Mouse (Mus musculus) hindbrain, embryonic 10.5 days (tissue): ENCODE measurements around the gene Pitpnb. TPM values are rescaled to one million over a fixed set of nuclear protein-coding genes. Genes with fewer than 3 reads are reported as not detected.

ENCODE experiments used
- DNase-seq: peaks from one replicate; pipeline ENCODE4 v3.0.0-alpha.2; 2017; ENCODE audit warnings: low spot score
- H3K27ac ChIP-seq: fragments of 300-500 bp; sonication (generic); 2 replicates; pipeline ENCODE4 v1.5.1; 2016; ENCODE audit warnings: mild to moderate bottlenecking, moderate library complexity
- H3K27me3 ChIP-seq: fragments of 300-500 bp; sonication (generic); 2 replicates; pipeline ENCODE4 v1.6.1; 2016; ENCODE audit warnings: mild to moderate bottlenecking; ENCODE audit not compliant: poor library complexity, insufficient read depth, severe bottlenecking
- H3K36me3 ChIP-seq: fragments of 300-500 bp; sonication (generic); 2 replicates; pipeline ENCODE4 v1.6.1; 2016; ENCODE audit warnings: mild to moderate bottlenecking, moderate library complexity
- H3K4me1 ChIP-seq: fragments of 300-500 bp; sonication (generic); replicated peaks from 2 replicates; pipeline ENCODE4 v1.6.1; 2016; ENCODE audit warnings: mild to moderate bottlenecking
- H3K4me3 ChIP-seq: fragments of 300-500 bp; sonication (generic); 2 replicates; pipeline ENCODE4 v1.5.1; 2016; ENCODE audit warnings: mild to moderate bottlenecking, moderate library complexity
- H3K9me3 ChIP-seq: fragments of 300-500 bp; sonication (generic); 2 replicates; pipeline ENCODE4 v1.6.1; 2016; ENCODE audit warnings: mild to moderate bottlenecking, moderate library complexity
- WGBS: fragments of 180-500 bp; shearing (Covaris S2); methylation state at CpG from one replicate; pipeline ENCODE4 v1.1.7; 2016; 5-methylcytosine and 5-hydroxymethylcytosine counted together
- polyA plus RNA-seq: library from polyadenylated mRNA; unstranded; fragments of >200 nt; fragmentation: Nextera tagmentation; extraction: Ambion mirVana; gene quantifications from 2 replicates; pipeline ENCODE4 v1.2.1, GENCODE M21; 2016

The Pitpnb gene
- polyA plus RNA-seq, 1 experiment from 2014 or later = 110 TPM

- Histone ChIP-seq H3K4me1 (no peaks in the 10 kb centered on the region), H3K36me3 (peaks cover 89% of the 10 kb centered on the region), H3K27ac (no peak overlapping the region), H3K27me3 (no peaks in the 10 kb centered on the region), H3K4me3 (no peak overlapping the region), H3K9me3 (no peaks in the 10 kb centered on the region)
- 92% methylated on average over 5 of the region's 5 CpGs for WGBS
- no peak for DNase-seq
These were observed 30.0 kb downstream of the Pitpnb start for GRCm38 (mm10) chr5:111360546-111360945.

- Histone ChIP-seq H3K27ac (no peak overlapping the region), H3K36me3 (peaks cover 89% of the 10 kb centered on the region), H3K4me3 (no peak overlapping the region), H3K27me3 (no peaks in the 10 kb centered on the region), H3K4me1 (peaks cover 3% of the 10 kb centered on the region; the same call in 1 of the 2 replicates), H3K9me3 (no peaks in the 10 kb centered on the region)
- DNase-seq = no peak
- 92% methylated on average over 8 of the region's 8 CpGs for WGBS
These were observed 30.5 kb downstream of the Pitpnb start for GRCm38 (mm10) chr5:111361058-111361457.

- H3K27ac ChIP-seq = no peak overlapping the region
- peaks cover 87% of the 10 kb centered on the region for H3K36me3 ChIP-seq
These were observed 31.3 kb downstream of the Pitpnb start for GRCm38 (mm10) chr5:111361846-111362245.

GRCm38 (mm10) chr5:111363446-111364062, 33.0 kb downstream of the Pitpnb start:
- no peak overlapping the region for H3K4me3 ChIP-seq
- WGBS = 79% methylated on average over 6 of the region's 6 CpGs
- peaks cover 82% of the 10 kb centered on the region for H3K36me3 ChIP-seq
- peaks cover 21% of the 10 kb centered on the region for H3K4me1 ChIP-seq
- H3K9me3 ChIP-seq = no peaks in the 10 kb centered on the region
- H3K27ac ChIP-seq = no peak overlapping the region
- no peak for DNase-seq
- H3K27me3 ChIP-seq = no peaks in the 10 kb centered on the region

More at GRCm38 (mm10) chr5:111361846-111362245, 31.3 kb downstream of the Pitpnb start:
- WGBS = 84% methylated on average over 7 of the region's 7 CpGs
- H3K4me1 ChIP-seq = peaks cover 11% of the 10 kb centered on the region; the same call in 1 of the 2 replicates
- no peak for DNase-seq
- no peak overlapping the region for H3K4me3 ChIP-seq
- no peaks in the 10 kb centered on the region for H3K27me3 ChIP-seq
- H3K9me3 ChIP-seq = no peaks in the 10 kb centered on the region

GRCm38 (mm10) chr5:111364533-111364932, 34.0 kb downstream of the Pitpnb start:
- WGBS = 45% methylated on average over 3 of the region's 3 CpGs

GRCm38 (mm10) chr5:111366140-111366539, 35.6 kb downstream of the Pitpnb start:
- Histone ChIP-seq H3K36me3 (peaks cover 82% of the 10 kb centered on the region), H3K27me3 (no peaks in the 10 kb centered on the region), H3K9me3 (no peaks in the 10 kb centered on the region), H3K27ac (no peak overlapping the region), H3K4me3 (no peak overlapping the region), H3K4me1 (peaks cover 21% of the 10 kb centered on the region)
- WGBS = 93% methylated on average over 5 of the region's 5 CpGs
- no peak for DNase-seq

More at GRCm38 (mm10) chr5:111364533-111364932, 34.0 kb downstream of the Pitpnb start:
- Histone ChIP-seq H3K4me3 (no peak overlapping the region), H3K36me3 (peaks cover 82% of the 10 kb centered on the region), H3K27ac (no peak overlapping the region), H3K4me1 (peaks cover 21% of the 10 kb centered on the region), H3K27me3 (no peaks in the 10 kb centered on the region), H3K9me3 (no peaks in the 10 kb centered on the region)
- no peak for DNase-seq

- H3K36me3 ChIP-seq = peaks cover 83% of the 10 kb centered on the region
- no peak for DNase-seq
- 83% methylated on average over 11 of the region's 11 CpGs for WGBS
These were observed 37.5 kb downstream of the Pitpnb start for GRCm38 (mm10) chr5:111367937-111368517.

GRCm38 (mm10) chr5:111368576-111368975, 38.0 kb downstream of the Pitpnb start:
- DNase-seq = peak; percentile 30
- 81% methylated on average over 5 of the region's 5 CpGs for WGBS
- Histone ChIP-seq H3K4me3 (no peak overlapping the region), H3K36me3 (peaks cover 83% of the 10 kb centered on the region), H3K9me3 (no peaks in the 10 kb centered on the region), H3K27me3 (no peaks in the 10 kb centered on the region), H3K27ac (peak overlapping the region; percentile 81), H3K4me1 (peaks cover 21% of the 10 kb centered on the region)

More at GRCm38 (mm10) chr5:111367937-111368517, 37.5 kb downstream of the Pitpnb start:
- no peaks in the 10 kb centered on the region for H3K27me3 ChIP-seq
- no peak overlapping the region for H3K4me3 ChIP-seq
- H3K9me3 ChIP-seq = no peaks in the 10 kb centered on the region
- peak overlapping the region; percentile 81 for H3K27ac ChIP-seq
- peaks cover 21% of the 10 kb centered on the region for H3K4me1 ChIP-seq

- peaks cover 98% of the 10 kb centered on the region for H3K36me3 ChIP-seq
- no peaks in the 10 kb centered on the region for H3K9me3 ChIP-seq
These were observed 45.1 kb downstream of the Pitpnb start for GRCm38 (mm10) chr5:111375616-111376015.

GRCm38 (mm10) chr5:111376276-111377020, 45.9 kb downstream of the Pitpnb start:
- H3K36me3 ChIP-seq = peaks cover 98% of the 10 kb centered on the region
- DNase-seq = no peak
- H3K27ac ChIP-seq = no peak overlapping the region

More at GRCm38 (mm10) chr5:111375616-111376015, 45.1 kb downstream of the Pitpnb start:
- no peak overlapping the region for H3K27ac ChIP-seq
- WGBS = 88% methylated on average over 4 of the region's 4 CpGs
- no peak overlapping the region for H3K4me3 ChIP-seq
- H3K4me1 ChIP-seq = peaks cover 5% of the 10 kb centered on the region; the same call in 1 of the 2 replicates
- no peaks in the 10 kb centered on the region for H3K27me3 ChIP-seq
- no peak for DNase-seq

GRCm38 (mm10) chr5:111378126-111378993, 47.8 kb downstream of the Pitpnb start:
- Histone ChIP-seq H3K4me3 (no peak overlapping the region), H3K4me1 (peaks cover 5% of the 10 kb centered on the region; the same call in 1 of the 2 replicates), H3K9me3 (no peaks in the 10 kb centered on the region), H3K36me3 (peaks cover 94% of the 10 kb centered on the region), H3K27ac (no peak overlapping the region), H3K27me3 (no peaks in the 10 kb centered on the region)
- DNase-seq = no peak
- 70% methylated on average over 7 of the region's 7 CpGs for WGBS

More at GRCm38 (mm10) chr5:111376276-111377020, 45.9 kb downstream of the Pitpnb start:
- H3K4me3 ChIP-seq = no peak overlapping the region
- H3K27me3 ChIP-seq = no peaks in the 10 kb centered on the region
- H3K4me1 ChIP-seq = peaks cover 5% of the 10 kb centered on the region; the same call in 1 of the 2 replicates
- WGBS = 91% methylated on average over 24 of the region's 24 CpGs
- no peaks in the 10 kb centered on the region for H3K9me3 ChIP-seq

GRCm38 (mm10) chr5:111383335-111383734, 52.8 kb downstream of the Pitpnb start:
- Histone ChIP-seq H3K36me3 (peaks cover 96% of the 10 kb centered on the region), H3K27me3 (no peaks in the 10 kb centered on the region), H3K27ac (no peak overlapping the region), H3K4me3 (no peak overlapping the region), H3K4me1 (peaks cover 10% of the 10 kb centered on the region; the same call in 1 of the 2 replicates), H3K9me3 (no peaks in the 10 kb centered on the region)
- no peak for DNase-seq
- WGBS = 81% methylated on average over 5 of the region's 5 CpGs
